Mouse (Mus musculus): Measurements from ENCODE around the gene Rad51b. TPM values are rescaled to one million over a fixed set of nuclear protein-coding genes. Genes with fewer than 3 reads are reported as not detected.

Rad51b gene
- total and polyA plus RNA-seq, 2 experiments from 2014 or later, result 1.4 to 1.8 TPM

- Histone ChIP-seq H3K9me3 (replicated peaks; ENCODE audit: control insufficient read depth, low read length) (no peaks in the 10 kb centered on the region), H3K9ac (replicated peaks; ENCODE audit: low read depth, low read length) (no peak overlapping the region), H3K4me2 (ENCODE audit: low read depth, low read length) (no peak overlapping the region), H3K4me1 (ENCODE audit: control insufficient read depth, insufficient read depth) (no peaks in the 10 kb centered on the region), H3K27ac (ENCODE audit: low read depth) (no peak overlapping the region), H3K4me3 (ENCODE audit: low read depth, low read length) (no peak overlapping the region), H3K27me3 (ENCODE audit: control insufficient read depth, insufficient read depth, low read length) (no peaks in the 10 kb centered on the region), H3K36me3 (replicated peaks; ENCODE audit: control insufficient read depth, insufficient read depth, low read length) (no peaks in the 10 kb centered on the region)
- ATAC-seq (ENCODE audit: insufficient read depth, low read depth) (no peak), DNase-seq (ENCODE audit: low spot score) (no peak)
- 76% methylated on average over 2 of the region's 2 CpGs for WGBS
- TF ChIP-seq CTCF (IDR thresholded peaks at IDR 0.05; ENCODE audit: low read depth), result no peak
- TF ChIP-seq EP300 (IDR thresholded peaks at IDR 0.05; ENCODE audit: low read depth), result no peak
Observed at GRCm38 (mm10) chr12:79327868-79328267, 30.8 kb downstream of the Rad51b start.

- H3K36me3 ChIP-seq (replicated peaks; ENCODE audit: control insufficient read depth, insufficient read depth, low read length), result peaks cover 10% of the 10 kb centered on the region
- DNase-seq (ENCODE audit: low spot score) (no peak), ATAC-seq (ENCODE audit: insufficient read depth, low read depth) (no peak)
- 84% methylated on average over 2 of the region's 2 CpGs for WGBS
- no peak for TF ChIP-seq CTCF (IDR thresholded peaks at IDR 0.05; ENCODE audit: low read depth)
- no peaks in the 10 kb centered on the region for H3K27me3 ChIP-seq (ENCODE audit: control insufficient read depth, insufficient read depth, low read length)
- 0 out of 2 replicates have a peak, but pooled peaks cover 6% of the 10 kb centered on the region for H3K9me3 ChIP-seq (replicated peaks; ENCODE audit: control insufficient read depth, low read length)
- H3K4me3 ChIP-seq (ENCODE audit: low read depth, low read length), result no peak overlapping the region
- no peak overlapping the region for H3K27ac ChIP-seq (ENCODE audit: low read depth)
- no peak overlapping the region for H3K4me2 ChIP-seq (ENCODE audit: low read depth, low read length)
- H3K9ac ChIP-seq (replicated peaks; ENCODE audit: low read depth, low read length), result no peak overlapping the region
- no peaks in the 10 kb centered on the region for H3K4me1 ChIP-seq (ENCODE audit: control insufficient read depth, insufficient read depth)
Observed at GRCm38 (mm10) chr12:79330571-79330970, 33.5 kb downstream of the Rad51b start.

- Histone ChIP-seq H3K27me3 (ENCODE audit: control insufficient read depth, insufficient read depth, low read length) (no peaks in the 10 kb centered on the region), H3K27ac (ENCODE audit: low read depth) (no peak overlapping the region), H3K36me3 (replicated peaks; ENCODE audit: control insufficient read depth, insufficient read depth, low read length) (peaks cover 10% of the 10 kb centered on the region), H3K9me3 (replicated peaks; ENCODE audit: control insufficient read depth, low read length) (0 out of 2 replicates have a peak, but pooled peaks cover 6% of the 10 kb centered on the region), H3K4me2 (ENCODE audit: low read depth, low read length) (no peak overlapping the region), H3K4me1 (ENCODE audit: control insufficient read depth, insufficient read depth) (no peaks in the 10 kb centered on the region), H3K9ac (replicated peaks; ENCODE audit: low read depth, low read length) (no peak overlapping the region), H3K4me3 (ENCODE audit: low read depth, low read length) (no peak overlapping the region)
- WGBS, result 88% methylated on average over 4 of the region's 4 CpGs
- ATAC-seq (ENCODE audit: insufficient read depth, low read depth) (no peak), DNase-seq (ENCODE audit: low spot score) (no peak)
- TF ChIP-seq CTCF (IDR thresholded peaks at IDR 0.05; ENCODE audit: low read depth), result no peak
- TF ChIP-seq EP300 (IDR thresholded peaks at IDR 0.05; ENCODE audit: low read depth), result no peak
Observed at GRCm38 (mm10) chr12:79331722-79332121, 34.6 kb downstream of the Rad51b start.

GRCm38 (mm10) chr12:79338791-79339190 lies 41.7 kb downstream of the Rad51b start:
- Histone ChIP-seq H3K4me1 (ENCODE audit: control insufficient read depth, insufficient read depth) (no peaks in the 10 kb centered on the region), H3K27me3 (ENCODE audit: control insufficient read depth, insufficient read depth, low read length) (no peaks in the 10 kb centered on the region), H3K9ac (replicated peaks; ENCODE audit: low read depth, low read length) (no peak overlapping the region), H3K4me2 (ENCODE audit: low read depth, low read length) (no peak overlapping the region), H3K36me3 (replicated peaks; ENCODE audit: control insufficient read depth, insufficient read depth, low read length) (peaks cover 10% of the 10 kb centered on the region), H3K27ac (ENCODE audit: low read depth) (no peak overlapping the region), H3K4me3 (ENCODE audit: low read depth, low read length) (no peak overlapping the region), H3K9me3 (replicated peaks; ENCODE audit: control insufficient read depth, low read length) (0 out of 2 replicates have a peak, but pooled peaks cover 5% of the 10 kb centered on the region)
- TF ChIP-seq EP300 (IDR thresholded peaks at IDR 0.05; ENCODE audit: low read depth) (no peak), CTCF (IDR thresholded peaks at IDR 0.05; ENCODE audit: low read depth) (no peak)
- 85% methylated on average over 8 of the region's 8 CpGs for WGBS
- no peak for ATAC-seq (ENCODE audit: insufficient read depth, low read depth)
- no peak for DNase-seq (ENCODE audit: low spot score)

GRCm38 (mm10) chr12:79340513-79340912 lies 43.4 kb downstream of the Rad51b start:
- no peaks in the 10 kb centered on the region for H3K4me1 ChIP-seq (ENCODE audit: control insufficient read depth, insufficient read depth)
- H3K4me3 ChIP-seq (ENCODE audit: low read depth, low read length), result no peak overlapping the region
- no peaks in the 10 kb centered on the region for H3K9me3 ChIP-seq (replicated peaks; ENCODE audit: control insufficient read depth, low read length)
- no peaks in the 10 kb centered on the region for H3K36me3 ChIP-seq (replicated peaks; ENCODE audit: control insufficient read depth, insufficient read depth, low read length)
- H3K9ac ChIP-seq (replicated peaks; ENCODE audit: low read depth, low read length), result no peak overlapping the region
- no peak for ATAC-seq (ENCODE audit: insufficient read depth, low read depth)
- no peak overlapping the region for H3K4me2 ChIP-seq (ENCODE audit: low read depth, low read length)
- no peak for TF ChIP-seq EP300 (IDR thresholded peaks at IDR 0.05; ENCODE audit: low read depth)
- TF ChIP-seq CTCF (IDR thresholded peaks at IDR 0.05; ENCODE audit: low read depth), result no peak
- no peaks in the 10 kb centered on the region for H3K27me3 ChIP-seq (ENCODE audit: control insufficient read depth, insufficient read depth, low read length)
- no peak overlapping the region for H3K27ac ChIP-seq (ENCODE audit: low read depth)
- no peak for DNase-seq (ENCODE audit: low spot score)
- 64% methylated on average over 6 of the region's 6 CpGs for WGBS

- no peak for DNase-seq (ENCODE audit: low spot score)
- Histone ChIP-seq H3K9me3 (replicated peaks; ENCODE audit: control insufficient read depth, low read length) (no peaks in the 10 kb centered on the region), H3K4me1 (ENCODE audit: control insufficient read depth, insufficient read depth) (no peaks in the 10 kb centered on the region), H3K27ac (ENCODE audit: low read depth) (no peak overlapping the region), H3K4me3 (ENCODE audit: low read depth, low read length) (no peak overlapping the region), H3K4me2 (ENCODE audit: low read depth, low read length) (no peak overlapping the region), H3K36me3 (replicated peaks; ENCODE audit: control insufficient read depth, insufficient read depth, low read length) (no peaks in the 10 kb centered on the region), H3K9ac (replicated peaks; ENCODE audit: low read depth, low read length) (no peak overlapping the region), H3K27me3 (ENCODE audit: control insufficient read depth, insufficient read depth, low read length) (no peaks in the 10 kb centered on the region)
- WGBS, result 71% methylated on average over 6 of the region's 6 CpGs
- ATAC-seq (ENCODE audit: insufficient read depth, low read depth), result no peak
- no peak for TF ChIP-seq EP300 (IDR thresholded peaks at IDR 0.05; ENCODE audit: low read depth)
- TF ChIP-seq CTCF (IDR thresholded peaks at IDR 0.05; ENCODE audit: low read depth), result no peak
Observed at GRCm38 (mm10) chr12:79341291-79341845, 44.3 kb downstream of the Rad51b start.
